ENCODE assay signal across 34 mouse cellular contexts in the genomic region with DNA sequence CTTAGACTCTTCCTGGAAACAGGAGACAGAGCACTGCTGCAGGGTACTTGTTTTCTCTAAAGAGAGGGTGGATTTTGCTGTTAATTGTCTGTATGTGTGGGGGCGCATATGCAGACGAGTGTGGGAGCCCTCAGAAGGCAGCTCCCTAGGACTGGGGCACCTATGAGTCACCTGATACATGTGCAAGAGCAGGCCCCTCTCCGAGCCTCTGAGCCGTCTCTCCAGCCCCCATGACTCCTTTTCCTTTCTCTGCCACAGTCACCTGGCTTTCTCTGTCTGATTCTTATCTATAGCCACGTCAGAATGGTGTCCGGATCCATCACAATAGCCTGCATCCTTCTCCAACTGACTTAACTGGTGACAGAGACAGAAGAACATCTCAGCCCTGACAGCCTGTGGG. TPM values are rescaled to one million over a fixed set of nuclear protein-coding genes. Genes with fewer than 3 reads are reported as not detected.
DNase-seq lines count a peak whose midpoint lies in the region; ATAC-seq lines count a peak whose summit lies in the region.
"Had no signal": no experiment of that assay in that cellular context is flagged by ENCODE, and none has a peak within 500 bp of the region (broad histone marks: within the 10 kb centered on the region; RNA-seq: fewer than 3 reads in every experiment).

No protein-coding gene starts in this region.

- ATAC-seq in frontal cortex, adult (ENCODE audit: low TSS enrichment): peak; percentile 55
- ATAC-seq: forebrain, embryonic 14.5 days; intestine, embryonic 15.5 days had no signal

- no peak for DNase-seq in frontal cortex, adult 2 months (ENCODE audit: extremely low spot score in 1 of 2, low spot score in 1 of 2)
- DNase-seq in right cerebral cortex, adult 2 months (ENCODE audit: low spot score in 2 of 2): peak; percentile 34 to 46
- no peak for DNase-seq in right cerebral cortex, postnatal 10 days (ENCODE audit: low spot score in 2 of 2)
- peak; percentile 60 for DNase-seq in induced T-regulatory cell, adult 2 months (ENCODE audit: low read depth)
- DNase-seq in cerebellum, adult 9-10 months: no peak
- DNase-seq in urinary bladder, postnatal 36 days (ENCODE audit: low spot score in 2 of 2): no peak
- DNase-seq in kidney, adult 9 months: no peak
- DNase-seq: adrenal gland, adult 2 months; adrenal gland, postnatal 36 days; cerebellum, adult 8-10 months; cerebellum, postnatal 36 days; gastrocnemius, adult 2 months; gastrocnemius, postnatal 36 days; heart, postnatal 10 days; kidney, adult 2 months; kidney, postnatal 10 days; liver; lung, adult 2 months; lung, postnatal 10 days; midbrain, embryonic 14.5 days; retina, postnatal 1 day; thymus, postnatal 14 days had no signal

RNA-seq across cellular contexts. Expression of a gene that starts 22.9 kb away (rescaled TPM):
- polyA plus RNA-seq in frontal cortex, adult 2 months (2012; rRNA removed): 0.55 and 0.62 TPM in 2 replicates

RNA-seq across cellular contexts. Expression of a gene that starts 23.6 kb away (rescaled TPM):
- polyA plus RNA-seq in frontal cortex, adult 2 months (2012; rRNA removed): 17.7 and 19.3 TPM in 2 replicates

RNA-seq across cellular contexts. Expression of a gene that starts 44.3 kb away (rescaled TPM):
- polyA plus RNA-seq in frontal cortex, adult 2 months (2012; rRNA removed): not detected in 2 replicates
- polyA plus RNA-seq: adrenal gland, adult 2 months; C2C12; forebrain, embryonic 14.5 days; heart, embryonic 13.5 days; hindbrain, embryonic 15.5 days; kidney, adult 2 months; limb, embryonic 11.5 days; liver, embryonic 14.5 days; lung, adult 2 months; midbrain, embryonic 14.5 days; stomach, embryonic 16.5 days; urinary bladder, adult 2 months had no signal

RNA-seq across cellular contexts. Expression of a gene that starts 52.4 kb away (rescaled TPM):
- 0.06 TPM in 1 of 2 replicates, not detected in the other for polyA plus RNA-seq in frontal cortex, adult 2 months (2012; rRNA removed)

RNA-seq across cellular contexts. Expression of a gene that starts 52.5 kb away (rescaled TPM):
- polyA plus RNA-seq in frontal cortex, adult 2 months (2012; rRNA removed): 0.32 and 0.36 TPM in 2 replicates
- polyA plus RNA-seq: adrenal gland, adult 2 months; C2C12; embryonic facial prominence, embryonic 12.5 days; forebrain, embryonic 14.5 days; limb, embryonic 11.5 days; neural tube, embryonic 14.5 days had no signal

Comparison
In these comparisons a context has a peak if more than half of its experiments do, and no peak if none do; other contexts are left out.
1. DNase-seq: peak in right cerebral cortex, adult 2 months (2 of 2) and induced T-regulatory cell, adult 2 months (single experiment); none in frontal cortex, adult 2 months (0 of 2), right cerebral cortex, postnatal 10 days (0 of 2), cerebellum, adult 9-10 months (single experiment), urinary bladder, postnatal 36 days (0 of 2) and kidney, adult 9 months (single experiment).